Mouse (Mus musculus): ENCODE measurements around the gene Ssh1.

DNA sequence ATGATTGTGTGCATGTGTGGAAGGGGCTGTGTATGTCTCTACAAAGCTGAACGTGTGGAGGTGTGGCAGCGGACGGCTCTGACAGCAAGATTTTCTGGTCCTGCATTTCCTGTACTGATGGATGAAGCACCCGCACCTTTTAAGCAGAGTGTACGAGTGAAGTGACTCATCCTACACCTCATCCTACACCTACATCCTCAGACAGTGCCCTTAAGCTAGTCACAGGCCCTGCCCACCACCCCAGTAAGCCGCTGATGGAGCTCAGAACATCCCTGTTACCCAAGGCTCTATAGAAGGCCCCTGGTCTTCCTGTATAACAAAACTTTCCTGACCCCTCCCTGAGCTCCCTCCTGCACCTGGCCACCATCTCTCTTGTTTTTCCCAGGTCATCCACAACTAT lies 30.7 kb upstream of the Ssh1 start:
- no peak for TF ChIP-seq CTCF (IDR thresholded peaks at IDR 0.05; ENCODE audit: low read depth)
- no peak for TF ChIP-seq EP300 (optimal IDR thresholded peaks at IDR 0.05)

Measured in stomach, postnatal 0 days (tissue).